Mouse (Mus musculus) heart, adult 8-10 months (tissue): ENCODE data around the gene Itpk1. TPM values are rescaled to one million over a fixed set of nuclear protein-coding genes. Genes with fewer than 3 reads are reported as not detected.

Source experiments
- DNase-seq: peaks from one replicate; pipeline ENCODE4 v3.0.0; 2022; ENCODE audit warnings: low spot score
- total RNA-seq, 4 experiments: library from RNA; stranded (reverse); gene quantifications; 2 replicates each; pipeline ENCODE4 v1.2.4; 2022

Itpk1 gene
- total RNA-seq, 4 experiments from 2014 or later, result 6.9 to 8.0 (median 7.6) TPM

- no peak for DNase-seq
Measured at GRCm38 (mm10) chr12:102594627-102595026, 110.1 kb downstream of the Itpk1 start.

- no peak for DNase-seq
Measured at GRCm38 (mm10) chr12:102593699-102594098, 111.0 kb downstream of the Itpk1 start.

- DNase-seq, result no peak
Measured at GRCm38 (mm10) chr12:102590711-102591360, 113.9 kb downstream of the Itpk1 start.

GRCm38 (mm10) chr12:102587106-102587505 lies 117.6 kb downstream of the Itpk1 start:
- no peak for DNase-seq

- DNase-seq, result peak; percentile 68
Measured at GRCm38 (mm10) chr12:102586286-102586881, 118.3 kb downstream of the Itpk1 start.

GRCm38 (mm10) chr12:102585390-102585789 lies 119.3 kb downstream of the Itpk1 start:
- DNase-seq, result peak; percentile 72

GRCm38 (mm10) chr12:102582441-102582840 lies 122.3 kb downstream of the Itpk1 start:
- DNase-seq, result no peak

- DNase-seq, result no peak
Measured at GRCm38 (mm10) chr12:102581579-102582196, 123.0 kb downstream of the Itpk1 start.

GRCm38 (mm10) chr12:102579041-102579440 lies 125.7 kb downstream of the Itpk1 start:
- peak; percentile 71 for DNase-seq

- no peak for DNase-seq
Measured at GRCm38 (mm10) chr12:102576659-102577398, 127.9 kb downstream of the Itpk1 start.

GRCm38 (mm10) chr12:102575541-102576329 lies 129.0 kb downstream of the Itpk1 start:
- DNase-seq, result no peak

GRCm38 (mm10) chr12:102573036-102573435 lies 131.7 kb downstream of the Itpk1 start:
- no peak for DNase-seq

- no peak for DNase-seq
Measured at GRCm38 (mm10) chr12:102571666-102572065, 133.1 kb downstream of the Itpk1 start.

- no peak for DNase-seq
Measured at GRCm38 (mm10) chr12:102570734-102571133, 134.0 kb downstream of the Itpk1 start.

- no peak for DNase-seq
Measured at GRCm38 (mm10) chr12:102570111-102570510, 134.6 kb downstream of the Itpk1 start.

- no peak for DNase-seq
Measured at GRCm38 (mm10) chr12:102568219-102568618, 136.5 kb downstream of the Itpk1 start.

GRCm38 (mm10) chr12:102566951-102567350 lies 137.8 kb downstream of the Itpk1 start:
- DNase-seq, result no peak

- no peak for DNase-seq
Measured at GRCm38 (mm10) chr12:102565086-102565485, 139.6 kb downstream of the Itpk1 start.

- no peak for DNase-seq
Measured at GRCm38 (mm10) chr12:102557372-102557771, 147.4 kb downstream of the Itpk1 start.

GRCm38 (mm10) chr12:102555850-102556249 lies 148.9 kb downstream of the Itpk1 start:
- DNase-seq, result no peak

- peak; percentile 19 for DNase-seq
Measured at GRCm38 (mm10) chr12:102554721-102555516, 149.8 kb downstream of the Itpk1 start, which contains the start of gene Chga. Chga (plus strand) TSS chr12:102554969.
